22 mouse cellular contexts compared by ENCODE assay signal in genomic region chr10:53394923-53395629, GRCm38 (mm10). TPM values are rescaled to one million over a fixed set of nuclear protein-coding genes. Genes with fewer than 3 reads are reported as not detected.
DNase-seq lines count a peak whose midpoint lies in the region; ATAC-seq and TF ChIP-seq lines count a peak whose summit lies in the region.
"Had no signal": no experiment of that assay in that cellular context is flagged by ENCODE, and none has a peak within 500 bp of the region (broad histone marks: within the 10 kb centered on the region; RNA-seq: fewer than 3 reads in every experiment).

No protein-coding gene starts in this region.

- H3K4me1 ChIP-seq in lung, embryonic 16.5 days (replicated peaks; ENCODE audit: control insufficient read depth, insufficient read depth, low read length): no peaks in the 10 kb centered on the region; the same call in 1 of the 2 replicates
- peaks cover 13% of the 10 kb centered on the region; the same call in 1 of the 2 replicates for H3K4me1 ChIP-seq in hindbrain, embryonic 14.5 days (replicated peaks; ENCODE audit: control insufficient read depth, insufficient read depth, low read length)
- H3K4me1 ChIP-seq in forebrain, embryonic 11.5 days (replicated peaks; ENCODE audit: control insufficient read depth, insufficient read depth, low read length): peaks cover 6% of the 10 kb centered on the region; the same call in 1 of the 2 replicates

- peak; percentile 41; the same call in 1 of the 2 replicates for ATAC-seq in lung, embryonic 16.5 days (ENCODE audit: low read depth)
- no peak for ATAC-seq in hindbrain, embryonic 14.5 days (ENCODE audit: low FRiP score)
- ATAC-seq in forebrain, embryonic 11.5 days (replicated peaks; ENCODE audit: low FRiP score): no peak

- WGBS in lung, embryonic 16.5 days: 53% methylated on average over 9 of the region's 9 CpGs
- 71% methylated on average over 9 of the region's 9 CpGs for WGBS in hindbrain, embryonic 14.5 days
- 87% methylated on average over 9 of the region's 9 CpGs for WGBS in forebrain, embryonic 11.5 days

- no peak for TF ChIP-seq CTCF in gastrocnemius, adult 2 months (IDR thresholded peaks at IDR 0.05)

- no peak overlapping the region for H3K4me2 ChIP-seq in lung, embryonic 16.5 days (ENCODE audit: low read depth, low read length)
- H3K4me2 ChIP-seq in myocyte (ENCODE audit: low read depth): peak overlapping the region; percentile 65
- no peak overlapping the region for H3K4me2 ChIP-seq in hindbrain, embryonic 14.5 days (replicated peaks)
- H3K4me2 ChIP-seq in forebrain, embryonic 11.5 days (ENCODE audit: low read depth, low read length, severe bottlenecking): no peak overlapping the region
- H3K4me2 ChIP-seq: embryonic facial prominence, embryonic 15.5 days; forebrain, embryonic 12.5 days; heart, embryonic 15.5 days; limb, embryonic 13.5 days; neural tube, embryonic 12.5 days had no signal

- DNase-seq in gastrocnemius, adult 2 months: no peak
- DNase-seq in gastrocnemius, adult 8-10 months (ENCODE audit: low spot score in 2 of 2): no peak
- no peak for DNase-seq in lung, postnatal 25 days (ENCODE audit: low spot score)
- DNase-seq in brain, adult 2 months (ENCODE audit: low read depth, low spot score): peak; percentile 19
- no peak for DNase-seq in hindbrain, embryonic 14.5 days (ENCODE audit: low spot score)
- no peak for DNase-seq in forebrain, embryonic 11.5 days (ENCODE audit: low spot score)
- DNase-seq: adrenal gland, adult 8-10 months; cerebellum, adult 11-12 months; cerebellum, postnatal 14 days; embryo, embryonic 11 days; gastrocnemius, postnatal 14 days; heart, postnatal 4 days; kidney, adult 11 months; kidney, postnatal 10 days; thymus, postnatal 25 days had no signal

- intact Hi-C loops in gastrocnemius, adult 2 months (cut with DNase I): loop anchor here (5.0 kb wide), 1 partner anchor 67 kb away; no protein-coding TSS in a partner anchor

- no peak for TF ChIP-seq POLR2A in myocyte (IDR thresholded peaks at IDR 0.05; ENCODE audit: insufficient read length, low read depth)

- H3K9ac ChIP-seq in lung, embryonic 16.5 days (ENCODE audit: low read length): no peak overlapping the region
- H3K9ac ChIP-seq in hindbrain, embryonic 14.5 days: no peak overlapping the region
- no peak overlapping the region for H3K9ac ChIP-seq in forebrain, embryonic 11.5 days (ENCODE audit: low read length)
- H3K9ac ChIP-seq: embryonic facial prominence, embryonic 15.5 days; forebrain, embryonic 12.5 days; heart, embryonic 15.5 days; limb, embryonic 13.5 days; neural tube, embryonic 12.5 days had no signal

- no peaks in the 10 kb centered on the region for H3K9me3 ChIP-seq in lung, embryonic 16.5 days (ENCODE audit: control insufficient read depth, low read length)
- H3K9me3 ChIP-seq in hindbrain, embryonic 14.5 days (ENCODE audit: control insufficient read depth, low read length): no peaks in the 10 kb centered on the region
- H3K9me3 ChIP-seq in forebrain, embryonic 11.5 days (ENCODE audit: control insufficient read depth, low read length): no peaks in the 10 kb centered on the region
- H3K9me3 ChIP-seq: embryonic facial prominence, embryonic 15.5 days; forebrain, embryonic 12.5 days; heart, embryonic 15.5 days; limb, embryonic 13.5 days; neural tube, embryonic 12.5 days had no signal

- H3ac ChIP-seq in myocyte (ENCODE audit: control insufficient read depth, insufficient read length): no peak overlapping the region

- no peaks in the 10 kb centered on the region for H3K79me2 ChIP-seq in myocyte (ENCODE audit: control insufficient read depth, insufficient read depth)

- no peaks in the 10 kb centered on the region for H3K27me3 ChIP-seq in lung, embryonic 16.5 days (ENCODE audit: control insufficient read depth, insufficient read depth, low read depth, low read length)
- no peaks in the 10 kb centered on the region for H3K27me3 ChIP-seq in myocyte (ENCODE audit: control insufficient read depth, insufficient read depth, insufficient read length)
- no peaks in the 10 kb centered on the region for H3K27me3 ChIP-seq in hindbrain, embryonic 14.5 days (ENCODE audit: control insufficient read depth, insufficient read depth, low read length)
- H3K27me3 ChIP-seq in forebrain, embryonic 11.5 days (ENCODE audit: control insufficient read depth, insufficient read depth, low read length): no peaks in the 10 kb centered on the region
- H3K27me3 ChIP-seq: embryonic facial prominence, embryonic 15.5 days; forebrain, embryonic 12.5 days; heart, embryonic 15.5 days; limb, embryonic 13.5 days; neural tube, embryonic 12.5 days had no signal

- no peak overlapping the region for H3K4me3 ChIP-seq in gastrocnemius, adult 2 months
- no peak overlapping the region for H3K4me3 ChIP-seq in lung, embryonic 16.5 days (ENCODE audit: low read length)
- no peak overlapping the region for H3K4me3 ChIP-seq in myocyte
- no peak overlapping the region for H3K4me3 ChIP-seq in hindbrain, embryonic 14.5 days (replicated peaks; ENCODE audit: low read length)
- H3K4me3 ChIP-seq in forebrain, embryonic 11.5 days (ENCODE audit: low read depth, low read length): no peak overlapping the region
- H3K4me3 ChIP-seq: embryonic facial prominence, embryonic 15.5 days; forebrain, embryonic 12.5 days; heart, embryonic 15.5 days; limb, embryonic 13.5 days; neural tube, embryonic 12.5 days had no signal

- no peaks in the 10 kb centered on the region for H3K36me3 ChIP-seq in lung, embryonic 16.5 days (ENCODE audit: control insufficient read depth, insufficient read depth, low read length)
- H3K36me3 ChIP-seq in myocyte (ENCODE audit: control insufficient read depth, insufficient read depth): no peaks in the 10 kb centered on the region
- H3K36me3 ChIP-seq in hindbrain, embryonic 14.5 days (replicated peaks; ENCODE audit: control insufficient read depth, insufficient read depth): no peaks in the 10 kb centered on the region
- no peaks in the 10 kb centered on the region for H3K36me3 ChIP-seq in forebrain, embryonic 11.5 days (ENCODE audit: control insufficient read depth, insufficient read depth, low read length)
- H3K36me3 ChIP-seq: embryonic facial prominence, embryonic 15.5 days; forebrain, embryonic 12.5 days; heart, embryonic 15.5 days; limb, embryonic 13.5 days; neural tube, embryonic 12.5 days had no signal

- H3K27ac ChIP-seq in gastrocnemius, adult 2 months: peak overlapping the region; percentile 43
- H3K27ac ChIP-seq in lung, embryonic 16.5 days (ENCODE audit: low read length): no peak overlapping the region
- no peak overlapping the region for H3K27ac ChIP-seq in hindbrain, embryonic 14.5 days
- H3K27ac ChIP-seq in forebrain, embryonic 11.5 days (ENCODE audit: low read depth, low read length): no peak overlapping the region
- H3K27ac ChIP-seq: embryonic facial prominence, embryonic 15.5 days; forebrain, embryonic 12.5 days; heart, embryonic 15.5 days; limb, embryonic 13.5 days; neural tube, embryonic 12.5 days had no signal

TF ChIP-seq in myocyte, 11 proteins besides CTCF, POLR2A, EP300 and RAD21:
- peak; percentile 15; the same call in 1 of the 2 replicates for TF ChIP-seq CEBPB (IDR thresholded peaks at IDR 0.05; ENCODE audit: insufficient read depth, poor library complexity, severe bottlenecking)
- no peak for TF ChIP-seq E2F4 (IDR thresholded peaks at IDR 0.05; ENCODE audit: insufficient read depth)
- no peak for TF ChIP-seq MYOD1 (IDR thresholded peaks at IDR 0.05; ENCODE audit: control insufficient read depth in 1 of 3, insufficient read length in 2 of 3, low read depth in 2 of 3)

RNA-seq across cellular contexts. Expression of gene Cep85l, which starts 15.3 kb away (rescaled TPM):
- 10 to 100 TPM; 45.6 to 62.4 TPM for total RNA-seq in gastrocnemius, adult 2 months (2021)
- 10 to 100 TPM; 28.5 to 98.7 (median 37.1) TPM for total RNA-seq in gastrocnemius, adult 8-10 months (2022)
- 5.4 and 5.5 TPM in 2 replicates for polyA plus RNA-seq in lung, embryonic 16.5 days (2015; fragmentation: Nextera tagmentation; extraction: Ambion mirVana)
- polyA plus RNA-seq in myocyte (2012; fragmentation: generic; extraction: Trizol): 0.72 TPM
- 6.0 and 7.8 TPM in 2 replicates for polyA plus RNA-seq in hindbrain, embryonic 14.5 days (2014; fragmentation: Nextera tagmentation; extraction: Ambion mirVana)
- 4.8 and 5.5 TPM in 2 replicates for polyA plus RNA-seq in forebrain, embryonic 11.5 days (2014; fragmentation: Nextera tagmentation; extraction: Ambion mirVana)

RNA-seq across cellular contexts. Expression of gene Pln, which starts 57.6 kb away (rescaled TPM):
- total RNA-seq in gastrocnemius, adult 2 months (2021): 10 to 100 TPM in 1 of 2 experiments, 1 to 10 TPM in 1; 7.6 to 25.9 TPM
- 10 to 100 TPM; 22.5 to 48.8 (median 36.7) TPM for total RNA-seq in gastrocnemius, adult 8-10 months (2022)
- 3.5 and 5.2 TPM in 2 replicates for polyA plus RNA-seq in lung, embryonic 16.5 days (2015; fragmentation: Nextera tagmentation; extraction: Ambion mirVana)
- polyA plus RNA-seq in myocyte (2012; fragmentation: generic; extraction: Trizol): 0.56 TPM
- 0.80 and 1.5 TPM in 2 replicates for polyA plus RNA-seq in hindbrain, embryonic 14.5 days (2014; fragmentation: Nextera tagmentation; extraction: Ambion mirVana)
- polyA plus RNA-seq in forebrain, embryonic 11.5 days (2014; fragmentation: Nextera tagmentation; extraction: Ambion mirVana): 0.96 and 1.9 TPM in 2 replicates
